Mouse (Mus musculus) heart, embryonic 12.5 days (tissue): ENCODE results near the gene Garnl3. TPM values are rescaled to one million over a fixed set of nuclear protein-coding genes. Genes with fewer than 3 reads are reported as not detected.

Experiments
- ATAC-seq: fragments of 200-750 bp; cut with Nextera tagmentation; 2 replicates; pipeline ENCODE4 v1.8.0; 2017; ENCODE audit warnings: moderate TSS enrichment, moderate library complexity; ENCODE audit not compliant: insufficient number of reproducible peaks, low FRiP score
- H3K27ac ChIP-seq: fragments of 300-500 bp; sonication (generic); 2 replicates; pipeline ENCODE4 v1.5.1; 2016; ENCODE audit warnings: mild to moderate bottlenecking, moderate library complexity; ENCODE audit not compliant: poor library complexity, severe bottlenecking
- H3K27me3 ChIP-seq: fragments of 300-500 bp; sonication (generic); replicated peaks from 2 replicates; pipeline ENCODE4 v1.6.1; 2016; ENCODE audit warnings: mild to moderate bottlenecking, moderate library complexity
- H3K36me3 ChIP-seq: fragments of 300-500 bp; sonication (generic); 2 replicates; pipeline ENCODE4 v1.6.1; 2016; ENCODE audit warnings: mild to moderate bottlenecking, moderate library complexity
- H3K4me1 ChIP-seq: fragments of 300-500 bp; sonication (generic); replicated peaks from 2 replicates; pipeline ENCODE4 v1.6.1; 2016; ENCODE audit warnings: mild to moderate bottlenecking
- H3K4me2 ChIP-seq: fragments of 300-500 bp; sonication (generic); 2 replicates; pipeline ENCODE4 v1.6.1; 2016; ENCODE audit warnings: mild to moderate bottlenecking, moderate library complexity
- H3K4me3 ChIP-seq: fragments of 300-500 bp; sonication (generic); 2 replicates; pipeline ENCODE4 v1.5.1; 2016; ENCODE audit warnings: mild to moderate bottlenecking
- H3K9ac ChIP-seq: fragments of 300-500 bp; sonication (generic); 2 replicates; pipeline ENCODE4 v1.6.1; 2016; ENCODE audit warnings: mild to moderate bottlenecking, moderate library complexity
- H3K9me3 ChIP-seq: fragments of 300-500 bp; sonication (generic); replicated peaks from 2 replicates; pipeline ENCODE4 v1.6.1; 2016; ENCODE audit warnings: mild to moderate bottlenecking, moderate library complexity
- WGBS: fragments of 180-500 bp; shearing (Covaris S2); methylation state at CpG from one replicate; pipeline ENCODE4 v1.1.7; 2016; 5-methylcytosine and 5-hydroxymethylcytosine counted together
- polyA plus RNA-seq: library from polyadenylated mRNA; unstranded; fragments of >200 nt; fragmentation: Nextera tagmentation; extraction: Ambion mirVana; gene quantifications from 2 replicates; pipeline ENCODE4 v1.2.1, GENCODE M21; 2016

The Garnl3 gene
- polyA plus RNA-seq, 1 experiment from 2014 or later: 14.0 TPM

- no peak overlapping the region for H3K4me3 ChIP-seq
- no peaks in the 10 kb centered on the region for H3K36me3 ChIP-seq
- H3K9ac ChIP-seq: no peak overlapping the region
- no peaks in the 10 kb centered on the region for H3K27me3 ChIP-seq
- 34% methylated on average over 3 of the region's 3 CpGs for WGBS
- H3K4me1 ChIP-seq: peaks cover 31% of the 10 kb centered on the region
- H3K9me3 ChIP-seq: no peaks in the 10 kb centered on the region
- no peak for ATAC-seq
- peak overlapping the region; percentile 78; the same call in 1 of the 2 replicates for H3K27ac ChIP-seq
- H3K4me2 ChIP-seq: no peak overlapping the region
Observed at GRCm38 (mm10) chr2:33047360-33047759, 84.1 kb downstream of the Garnl3 start.

GRCm38 (mm10) chr2:33046919-33047318 is 84.5 kb downstream of the Garnl3 start:
- H3K27ac ChIP-seq: peak overlapping the region; percentile 9
- no peaks in the 10 kb centered on the region for H3K36me3 ChIP-seq
- H3K27me3 ChIP-seq: no peaks in the 10 kb centered on the region
- H3K4me1 ChIP-seq: peaks cover 33% of the 10 kb centered on the region
- H3K4me2 ChIP-seq: no peak overlapping the region
- 0 out of 2 replicates have a peak, but pooled peaks have one; percentile 42 for ATAC-seq
- H3K4me3 ChIP-seq: no peak overlapping the region
- no peak overlapping the region for H3K9ac ChIP-seq
- H3K9me3 ChIP-seq: no peaks in the 10 kb centered on the region
- 44% methylated on average over 5 of the region's 5 CpGs for WGBS

- Histone ChIP-seq H3K4me2 (no peak overlapping the region), H3K27ac (no peak overlapping the region), H3K4me3 (no peak overlapping the region), H3K9ac (no peak overlapping the region), H3K27me3 (no peaks in the 10 kb centered on the region), H3K4me1 (peaks cover 38% of the 10 kb centered on the region), H3K9me3 (no peaks in the 10 kb centered on the region), H3K36me3 (no peaks in the 10 kb centered on the region)
- WGBS: 36% methylated on average over 3 of the region's 3 CpGs
- no peak for ATAC-seq
Observed at GRCm38 (mm10) chr2:33045899-33046298, 85.6 kb downstream of the Garnl3 start.

- Histone ChIP-seq H3K4me2 (no peak overlapping the region), H3K4me3 (no peak overlapping the region), H3K9me3 (no peaks in the 10 kb centered on the region), H3K4me1 (peaks cover 26% of the 10 kb centered on the region), H3K9ac (no peak overlapping the region), H3K36me3 (no peaks in the 10 kb centered on the region), H3K27ac (no peak overlapping the region), H3K27me3 (no peaks in the 10 kb centered on the region)
- no peak for ATAC-seq
- WGBS: 80% methylated on average over 6 of the region's 6 CpGs
Observed at GRCm38 (mm10) chr2:33042781-33043180, 88.7 kb downstream of the Garnl3 start.

- no peak overlapping the region for H3K27ac ChIP-seq
- no peak overlapping the region for H3K4me2 ChIP-seq
- H3K9ac ChIP-seq: no peak overlapping the region
- H3K4me3 ChIP-seq: no peak overlapping the region
- H3K36me3 ChIP-seq: no peaks in the 10 kb centered on the region
- no peak for ATAC-seq
- no peaks in the 10 kb centered on the region for H3K27me3 ChIP-seq
- WGBS: 49% methylated on average over 3 of the region's 3 CpGs
- peaks cover 22% of the 10 kb centered on the region for H3K4me1 ChIP-seq
- H3K9me3 ChIP-seq: no peaks in the 10 kb centered on the region
Observed at GRCm38 (mm10) chr2:33041571-33041970, 89.9 kb downstream of the Garnl3 start.

- Histone ChIP-seq H3K36me3 (no peaks in the 10 kb centered on the region; the same call in 1 of the 2 replicates), H3K4me2 (no peak overlapping the region), H3K27ac (no peak overlapping the region), H3K27me3 (no peaks in the 10 kb centered on the region), H3K9ac (no peak overlapping the region), H3K4me1 (peaks cover 11% of the 10 kb centered on the region), H3K4me3 (no peak overlapping the region), H3K9me3 (no peaks in the 10 kb centered on the region)
- ATAC-seq: no peak; the same call in 1 of the 2 replicates
- WGBS: 56% methylated on average over 1 of the region's 1 CpGs
Observed at GRCm38 (mm10) chr2:33037429-33037828, 94.0 kb downstream of the Garnl3 start.

- peaks cover 4% of the 10 kb centered on the region; the same call in 1 of the 2 replicates for H3K4me1 ChIP-seq
- WGBS: 64% methylated on average over 1 of the region's 1 CpGs
Observed at GRCm38 (mm10) chr2:33035297-33035696, 96.2 kb downstream of the Garnl3 start.

GRCm38 (mm10) chr2:33033281-33033680 is 98.2 kb downstream of the Garnl3 start:
- H3K4me1 ChIP-seq: peaks cover 4% of the 10 kb centered on the region; the same call in 1 of the 2 replicates
- no peaks in the 10 kb centered on the region for H3K27me3 ChIP-seq
- no peak overlapping the region for H3K4me3 ChIP-seq
- no peak overlapping the region for H3K4me2 ChIP-seq
- no peak overlapping the region for H3K27ac ChIP-seq
- peaks cover 20% of the 10 kb centered on the region for H3K36me3 ChIP-seq
- H3K9me3 ChIP-seq: no peaks in the 10 kb centered on the region
- 88% methylated on average over 7 of the region's 7 CpGs for WGBS
- H3K9ac ChIP-seq: no peak overlapping the region
- no peak for ATAC-seq

More at GRCm38 (mm10) chr2:33035297-33035696, 96.2 kb downstream of the Garnl3 start:
- Histone ChIP-seq H3K4me3 (no peak overlapping the region), H3K36me3 (peaks cover 16% of the 10 kb centered on the region; the same call in 1 of the 2 replicates), H3K4me2 (no peak overlapping the region), H3K9ac (no peak overlapping the region), H3K9me3 (no peaks in the 10 kb centered on the region), H3K27ac (no peak overlapping the region), H3K27me3 (no peaks in the 10 kb centered on the region)
- ATAC-seq: no peak

- Histone ChIP-seq H3K9ac (no peak overlapping the region), H3K27ac (no peak overlapping the region), H3K27me3 (no peaks in the 10 kb centered on the region), H3K4me3 (no peak overlapping the region), H3K36me3 (peaks cover 26% of the 10 kb centered on the region), H3K4me1 (peaks cover 3% of the 10 kb centered on the region; the same call in 1 of the 2 replicates), H3K4me2 (no peak overlapping the region), H3K9me3 (no peaks in the 10 kb centered on the region)
- 77% methylated on average over 5 of the region's 5 CpGs for WGBS
- ATAC-seq: no peak
Observed at GRCm38 (mm10) chr2:33032391-33033062, 98.9 kb downstream of the Garnl3 start.

- 0 out of 2 replicates have a peak, but pooled peaks cover 6% of the 10 kb centered on the region for H3K4me1 ChIP-seq
- 74% methylated on average over 4 of the region's 4 CpGs for WGBS
- H3K4me3 ChIP-seq: no peak overlapping the region
- peaks cover 8% of the 10 kb centered on the region for H3K36me3 ChIP-seq
- no peak overlapping the region for H3K27ac ChIP-seq
- no peaks in the 10 kb centered on the region for H3K9me3 ChIP-seq
- no peaks in the 10 kb centered on the region for H3K27me3 ChIP-seq
- no peak overlapping the region for H3K4me2 ChIP-seq
- no peak overlapping the region for H3K9ac ChIP-seq
- ATAC-seq: no peak
Observed at GRCm38 (mm10) chr2:33025040-33025439, 106.4 kb downstream of the Garnl3 start.

- 0 out of 2 replicates have a peak, but pooled peaks cover 6% of the 10 kb centered on the region for H3K4me1 ChIP-seq
- H3K9ac ChIP-seq: no peak overlapping the region
- H3K9me3 ChIP-seq: no peaks in the 10 kb centered on the region
- H3K36me3 ChIP-seq: peaks cover 7% of the 10 kb centered on the region; the same call in 1 of the 2 replicates
- H3K27ac ChIP-seq: no peak overlapping the region
- no peak overlapping the region for H3K4me3 ChIP-seq
- WGBS: 58% methylated on average over 10 of the region's 10 CpGs
- no peak for ATAC-seq
- H3K4me2 ChIP-seq: no peak overlapping the region
- H3K27me3 ChIP-seq: no peaks in the 10 kb centered on the region
Observed at GRCm38 (mm10) chr2:33024564-33024963, 106.9 kb downstream of the Garnl3 start.
